Mouse (Mus musculus) small intestine, adult 2 months (tissue): ENCODE data around the gene Gm26602. TPM values are rescaled to one million over a fixed set of nuclear protein-coding genes. Genes with fewer than 3 reads are reported as not detected.

Source experiments
- H3K27ac ChIP-seq: fragments of 200-500 bp; 2 replicates; pipeline ENCODE4 v1.5.1; 2012; ENCODE audit warnings: low read depth, low read length, control low read depth, inconsistent platforms; ENCODE audit not compliant: insufficient read depth
- H3K27me3 ChIP-seq: fragments of 200-500 bp; 2 replicates; pipeline ENCODE4 v1.6.1; 2012; ENCODE audit warnings: mild to moderate bottlenecking, moderate library complexity, low read length, inconsistent platforms; ENCODE audit not compliant: control insufficient read depth, insufficient read depth
- H3K36me3 ChIP-seq: fragments of 200-500 bp; 2 replicates; pipeline ENCODE4 v1.6.1; 2012; ENCODE audit warnings: mild to moderate bottlenecking, low read length, control low read depth, inconsistent platforms; ENCODE audit not compliant: control insufficient read depth, insufficient read depth
- H3K4me1 ChIP-seq: fragments of 200-500 bp; 2 replicates; pipeline ENCODE4 v1.6.1; 2012; ENCODE audit warnings: low read length, inconsistent platforms, mixed read lengths; ENCODE audit not compliant: control insufficient read depth, insufficient read depth, insufficient read length
- H3K4me3 ChIP-seq: fragments of 200-500 bp; 2 replicates; pipeline ENCODE4 v1.5.1; 2012; ENCODE audit warnings: low read depth, mild to moderate bottlenecking, control low read depth, inconsistent platforms, low read length, moderate library complexity
- CTCF ChIP-seq: fragments of 200-500 bp; IDR thresholded peaks from 2 replicates; pipeline ENCODE4 v1.5.1; 2012; ENCODE audit warnings: low read depth, mild to moderate bottlenecking, control low read depth, inconsistent platforms, low read length, moderate library complexity, mixed read lengths; ENCODE audit not compliant: insufficient replicate concordance, insufficient read length; ENCODE audit errors: extremely low read depth
- POLR2A ChIP-seq: fragments of 200-500 bp; IDR thresholded peaks from 2 replicates; pipeline ENCODE4 v1.6.1; 2012; ENCODE audit warnings: low read depth, mild to moderate bottlenecking, control low read depth, inconsistent platforms, low read length, moderate library complexity
- WGBS: fragments of 180-500 bp; shearing (Covaris S2); methylation state at CpG from one replicate; pipeline ENCODE4 v1.1.7; 2018; 5-methylcytosine and 5-hydroxymethylcytosine counted together
- polyA plus RNA-seq: library from polyadenylated mRNA; depleted of rRNA; stranded (reverse); fragments of >200 nt; gene quantifications from 2 replicates; pipeline ENCODE4 v1.2.3, GENCODE M21; 2012

Gene Gm26602
- polyA plus RNA-seq, 1 experiment = not detected

DNA sequence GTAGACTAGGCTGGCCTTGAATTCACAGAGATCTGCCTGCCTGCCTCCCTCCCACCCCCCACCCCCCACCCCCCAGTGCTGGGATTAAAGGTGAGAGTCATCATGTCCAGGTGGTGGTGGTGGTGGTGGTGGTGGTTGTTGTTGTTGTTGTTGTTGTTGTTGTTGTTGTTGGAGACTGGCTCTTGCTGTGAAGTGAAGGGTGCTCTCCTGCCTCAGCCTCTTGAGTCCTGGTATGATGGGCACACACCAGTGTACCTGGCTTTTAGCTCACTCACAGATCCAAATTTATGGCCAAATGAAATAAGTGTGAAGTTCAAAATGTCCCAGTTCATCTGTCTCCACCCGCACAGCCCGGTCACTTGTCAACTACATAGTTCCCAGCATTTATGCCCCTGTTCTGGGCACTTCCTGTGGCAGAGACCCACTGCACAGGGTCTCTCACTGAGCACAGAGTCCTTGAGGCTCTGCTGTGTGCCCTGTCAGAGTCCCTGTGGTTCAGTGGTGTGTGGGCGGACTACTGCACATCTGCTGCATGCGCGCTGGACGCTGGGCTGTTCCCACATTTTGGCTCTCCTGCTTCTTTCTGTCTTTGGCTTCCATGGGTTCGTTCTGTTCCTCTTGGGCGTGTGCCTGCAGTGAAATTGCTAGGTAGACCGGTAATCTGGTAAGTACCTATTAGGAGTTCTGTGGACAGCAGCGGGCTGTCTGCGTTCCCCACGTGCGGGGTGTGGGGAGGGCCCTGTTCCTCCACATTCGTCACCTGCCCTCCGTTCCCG lies 24.3 kb downstream of the Gm26602 start:
- 0 out of 2 replicates have a peak, but pooled peaks cover 2% of the 10 kb centered on the region for H3K36me3 ChIP-seq
- no peak overlapping the region for H3K27ac ChIP-seq
- WGBS = 80% methylated on average over 16 of the region's 16 CpGs
- no peak overlapping the region for H3K4me3 ChIP-seq
- H3K27me3 ChIP-seq = no peaks in the 10 kb centered on the region
- no peak for TF ChIP-seq POLR2A
- peaks cover 44% of the 10 kb centered on the region for H3K4me1 ChIP-seq

DNA sequence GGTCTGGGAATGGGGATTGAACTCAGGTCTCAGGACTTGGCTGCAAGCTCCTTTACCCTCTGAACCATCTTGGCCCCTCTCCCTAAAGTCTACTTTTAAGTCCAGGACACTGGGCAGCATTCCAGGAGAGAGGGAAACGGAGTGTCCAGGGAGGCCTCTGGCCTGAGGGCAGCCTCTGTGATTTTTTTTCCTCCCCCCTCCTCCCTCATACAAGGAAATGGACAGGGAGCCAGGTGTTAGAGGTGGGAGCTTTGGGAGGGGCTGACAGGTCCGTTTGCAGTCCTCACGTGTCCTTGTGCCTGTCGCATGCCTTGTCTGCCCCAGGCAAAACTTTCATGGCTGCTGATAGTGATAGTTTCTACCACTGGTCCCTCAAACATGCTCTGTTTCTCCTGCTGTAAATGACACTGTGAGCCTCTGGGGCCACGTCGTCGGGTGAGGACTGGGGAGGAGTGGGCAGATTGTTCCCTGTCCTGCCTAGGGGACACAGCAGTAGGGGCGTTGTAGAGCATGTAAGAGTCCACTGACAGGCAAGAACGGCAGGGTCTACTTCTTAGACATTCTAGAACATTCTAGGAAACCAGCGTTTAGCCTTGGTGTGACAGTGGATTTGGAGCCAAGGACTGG lies 25.7 kb downstream of the Gm26602 start:
- no peak for TF ChIP-seq POLR2A
- TF ChIP-seq CTCF = no peak
- peak overlapping the region; percentile 56; the same call in 1 of the 2 replicates for H3K4me3 ChIP-seq
- H3K27me3 ChIP-seq = no peaks in the 10 kb centered on the region
- H3K4me1 ChIP-seq = peaks cover 44% of the 10 kb centered on the region
- 0 out of 2 replicates have a peak, but pooled peaks cover 2% of the 10 kb centered on the region for H3K36me3 ChIP-seq
- peak overlapping the region; percentile 32; the same call in 1 of the 2 replicates for H3K27ac ChIP-seq
- WGBS = 8% methylated on average over 10 of the region's 10 CpGs

DNA sequence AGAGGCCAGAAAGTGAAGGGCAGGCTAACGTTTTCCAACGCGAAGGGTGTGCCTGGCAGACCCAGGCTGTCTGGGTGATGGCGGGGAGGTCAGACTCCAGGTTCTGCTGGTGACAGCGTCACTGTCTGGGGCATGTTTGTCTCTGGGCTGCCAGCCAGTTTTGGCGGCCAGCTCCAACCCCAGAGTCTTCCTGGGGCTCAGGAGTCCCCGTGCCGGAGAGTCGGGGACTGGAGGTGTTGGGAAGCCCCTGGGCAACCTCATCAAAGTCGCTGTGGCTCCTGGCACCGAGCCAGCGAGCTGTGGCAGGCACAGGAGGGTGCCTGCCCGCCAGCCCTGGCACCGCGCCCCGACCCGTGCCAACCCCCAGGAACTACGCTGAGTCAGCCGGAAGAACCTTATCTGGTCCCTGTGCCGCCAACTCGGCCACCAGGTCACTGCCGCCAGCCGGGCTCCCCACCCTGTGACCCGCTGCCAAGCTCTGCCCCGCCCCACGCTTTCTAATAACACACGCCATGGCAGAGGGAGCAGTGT lies 26.3 kb downstream of the Gm26602 start:
- no peaks in the 10 kb centered on the region for H3K27me3 ChIP-seq
- H3K4me3 ChIP-seq = peak overlapping the region; percentile 56
- TF ChIP-seq CTCF (no peak), POLR2A (no peak)
- peak overlapping the region; percentile 32 for H3K27ac ChIP-seq
- H3K4me1 ChIP-seq = peaks cover 44% of the 10 kb centered on the region
- 6% methylated on average over 27 of the region's 27 CpGs for WGBS
- H3K36me3 ChIP-seq = no peaks in the 10 kb centered on the region

DNA sequence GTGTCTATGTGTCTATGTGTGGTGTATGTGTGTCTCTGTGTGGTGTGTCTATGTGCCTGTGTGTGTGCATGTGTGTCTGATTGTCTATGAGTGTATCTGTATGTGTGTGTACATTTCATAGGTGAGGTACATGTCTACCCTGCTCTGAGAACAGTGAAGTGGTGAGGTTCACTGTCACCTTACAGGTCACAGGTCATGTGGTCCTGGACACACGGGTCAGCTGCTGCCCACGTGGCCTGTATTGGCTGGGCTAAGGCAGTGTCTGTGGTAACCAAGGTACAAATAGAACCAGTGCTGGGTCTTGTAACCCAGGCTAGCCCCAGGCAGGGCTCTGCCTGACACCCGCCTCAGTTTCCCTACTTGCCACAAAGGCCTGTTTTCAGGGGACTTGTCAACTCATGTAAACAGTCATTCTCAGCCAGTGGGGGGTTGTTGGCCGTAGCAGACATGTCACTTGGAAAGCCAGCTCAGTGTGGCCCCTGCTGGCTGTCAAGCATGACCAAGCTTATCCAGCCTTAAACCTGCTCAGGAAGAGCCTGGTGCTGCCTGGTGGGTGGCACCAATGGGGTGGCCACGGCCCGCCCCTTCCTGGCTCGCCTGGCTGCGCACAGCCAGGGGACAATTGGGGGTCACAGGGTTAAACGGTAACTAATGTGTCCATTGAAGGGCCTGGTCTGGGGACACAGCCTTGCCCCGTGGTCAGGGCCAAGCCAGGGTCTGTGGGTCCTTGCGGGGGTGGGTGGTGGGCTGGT lies 27.3 kb downstream of the Gm26602 start:
- no peak for TF ChIP-seq POLR2A
- no peak for TF ChIP-seq CTCF
- no peaks in the 10 kb centered on the region for H3K36me3 ChIP-seq
- 72% methylated on average over 11 of the region's 11 CpGs for WGBS
- H3K27ac ChIP-seq = no peak overlapping the region
- no peak overlapping the region for H3K4me3 ChIP-seq
- peaks cover 37% of the 10 kb centered on the region for H3K4me1 ChIP-seq
- no peaks in the 10 kb centered on the region for H3K27me3 ChIP-seq

DNA sequence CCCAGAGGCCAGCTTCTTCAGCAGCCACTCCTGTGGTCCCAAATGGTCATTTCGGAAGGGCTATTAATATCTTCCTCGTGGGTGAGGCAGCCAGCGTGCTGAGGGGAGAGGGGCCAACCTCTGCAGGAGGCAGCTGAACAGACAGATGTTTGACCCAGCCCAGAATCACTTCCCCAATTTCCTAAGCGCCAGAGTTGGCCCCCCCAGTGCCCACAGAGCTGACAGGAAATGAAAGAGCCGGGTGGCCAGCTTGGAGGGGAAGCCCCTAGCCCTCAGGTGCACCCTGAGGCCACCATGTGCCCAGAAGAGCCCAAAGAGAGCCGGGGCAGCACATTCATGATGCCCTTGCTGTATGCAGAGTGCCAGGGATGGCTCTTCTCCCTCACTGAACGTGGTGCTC lies 30.1 kb downstream of the Gm26602 start:
- 49% methylated on average over 7 of the region's 7 CpGs for WGBS
- TF ChIP-seq CTCF (no peak), POLR2A (no peak)
- peak overlapping the region; percentile 8; the same call in 1 of the 2 replicates for H3K27ac ChIP-seq
- peaks cover 33% of the 10 kb centered on the region for H3K4me1 ChIP-seq
- no peaks in the 10 kb centered on the region for H3K27me3 ChIP-seq
- no peaks in the 10 kb centered on the region for H3K36me3 ChIP-seq
- no peak overlapping the region for H3K4me3 ChIP-seq

DNA sequence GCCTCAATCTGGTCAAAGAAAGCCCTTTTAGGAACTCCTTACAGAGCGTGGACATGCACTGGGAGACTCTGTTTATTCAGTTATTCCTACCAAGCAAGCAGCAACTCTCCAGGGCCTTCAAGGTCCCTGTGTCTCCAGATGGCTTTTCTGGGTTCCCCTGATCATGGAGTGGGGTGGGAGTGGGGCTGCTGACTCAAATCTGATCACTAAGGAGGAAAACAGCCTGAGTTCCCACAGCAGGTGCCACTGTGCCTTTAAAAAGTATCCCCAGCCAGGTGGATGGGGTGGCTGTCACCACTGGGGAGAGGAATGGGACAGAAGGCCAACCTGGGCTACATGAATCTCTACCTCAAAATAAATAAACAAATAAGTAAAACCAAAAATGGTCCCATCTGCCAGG lies 32.3 kb downstream of the Gm26602 start:
- H3K36me3 ChIP-seq = no peaks in the 10 kb centered on the region
- no peak for TF ChIP-seq CTCF
- TF ChIP-seq POLR2A = no peak
- peaks cover 13% of the 10 kb centered on the region for H3K4me1 ChIP-seq
- peak overlapping the region; percentile 16 for H3K27ac ChIP-seq
- H3K4me3 ChIP-seq = no peak overlapping the region
- WGBS = 85% methylated on average over 1 of the region's 1 CpGs
- no peaks in the 10 kb centered on the region for H3K27me3 ChIP-seq
